Mouse (Mus musculus): ENCODE measurements at regions not wholly inside any gene's neighbourhood (a gene's known extent, or its start where the extent isn't known, plus 50 kb on each side); places are given as distances from the start of the nearest gene placed in this dataset.

- Histone ChIP-seq H3K9ac (replicated peaks) (no peak overlapping the region), H3K9me3 (ENCODE audit: low read length) (no peaks in the 10 kb centered on the region), H3K4me2 (ENCODE audit: low read depth, low read length) (no peak overlapping the region), H3K27me3 (ENCODE audit: insufficient read depth, low read length) (no peaks in the 10 kb centered on the region), H3K36me3 (replicated peaks; ENCODE audit: insufficient read depth, low read length) (no peaks in the 10 kb centered on the region), H3K27ac (ENCODE audit: low read depth) (no peak overlapping the region), H3K4me1 (ENCODE audit: insufficient read depth) (no peaks in the 10 kb centered on the region), H3K4me3 (ENCODE audit: low read depth, low read length) (no peak overlapping the region)
- ATAC-seq (no peak), DNase-seq (no peak)
- TF ChIP-seq CTCF (IDR thresholded peaks at IDR 0.05; ENCODE audit: low read depth): no peak
- TF ChIP-seq EP300 (IDR thresholded peaks at IDR 0.05; ENCODE audit: low read depth): no peak
- WGBS (ENCODE audit: insufficient replicate concordance): 61% methylated on average over 10 of the region's 10 CpGs
These were observed 179.6 kb upstream of the Tenm4 start for GRCm38 (mm10) chr7:95991250-95992032.

GRCm38 (mm10) chr7:95992033-95992516 lies 179.0 kb upstream of the Tenm4 start:
- WGBS (ENCODE audit: insufficient replicate concordance): 78% methylated on average over 3 of the region's 3 CpGs
- no peaks in the 10 kb centered on the region for H3K4me1 ChIP-seq (ENCODE audit: insufficient read depth)
- no peak overlapping the region for H3K4me3 ChIP-seq (ENCODE audit: low read depth, low read length)
- no peak for DNase-seq
- H3K27ac ChIP-seq (ENCODE audit: low read depth): no peak overlapping the region
- no peak for ATAC-seq
- H3K9ac ChIP-seq (replicated peaks): no peak overlapping the region
- H3K36me3 ChIP-seq (replicated peaks; ENCODE audit: insufficient read depth, low read length): no peaks in the 10 kb centered on the region
- TF ChIP-seq CTCF (IDR thresholded peaks at IDR 0.05; ENCODE audit: low read depth): no peak
- no peak overlapping the region for H3K4me2 ChIP-seq (ENCODE audit: low read depth, low read length)
- H3K9me3 ChIP-seq (ENCODE audit: low read length): no peaks in the 10 kb centered on the region
- no peaks in the 10 kb centered on the region for H3K27me3 ChIP-seq (ENCODE audit: insufficient read depth, low read length)

- no peak for DNase-seq
These were observed 178.5 kb upstream of the Tenm4 start for GRCm38 (mm10) chr7:95992521-95992920.

GRCm38 (mm10) chr7:95997190-95997589 lies 173.9 kb upstream of the Tenm4 start:
- WGBS (ENCODE audit: insufficient replicate concordance): 73% methylated on average over 3 of the region's 3 CpGs

More at GRCm38 (mm10) chr7:95992521-95992920, 178.5 kb upstream of the Tenm4 start:
- Histone ChIP-seq H3K9me3 (ENCODE audit: low read length) (no peaks in the 10 kb centered on the region), H3K4me1 (ENCODE audit: insufficient read depth) (no peaks in the 10 kb centered on the region), H3K36me3 (replicated peaks; ENCODE audit: insufficient read depth, low read length) (no peaks in the 10 kb centered on the region), H3K4me2 (ENCODE audit: low read depth, low read length) (no peak overlapping the region), H3K27ac (ENCODE audit: low read depth) (no peak overlapping the region), H3K9ac (replicated peaks) (no peak overlapping the region), H3K4me3 (ENCODE audit: low read depth, low read length) (no peak overlapping the region), H3K27me3 (ENCODE audit: insufficient read depth, low read length) (no peaks in the 10 kb centered on the region)
- WGBS (ENCODE audit: insufficient replicate concordance): 71% methylated on average over 3 of the region's 3 CpGs
- ATAC-seq: no peak
- TF ChIP-seq EP300 (IDR thresholded peaks at IDR 0.05; ENCODE audit: low read depth) (no peak), CTCF (IDR thresholded peaks at IDR 0.05; ENCODE audit: low read depth) (no peak)

GRCm38 (mm10) chr7:95999189-95999588 lies 171.9 kb upstream of the Tenm4 start:
- Histone ChIP-seq H3K4me1 (ENCODE audit: insufficient read depth) (no peaks in the 10 kb centered on the region), H3K27ac (ENCODE audit: low read depth) (no peak overlapping the region), H3K9me3 (ENCODE audit: low read length) (no peaks in the 10 kb centered on the region), H3K36me3 (replicated peaks; ENCODE audit: insufficient read depth, low read length) (no peaks in the 10 kb centered on the region), H3K4me2 (ENCODE audit: low read depth, low read length) (no peak overlapping the region), H3K4me3 (ENCODE audit: low read depth, low read length) (no peak overlapping the region), H3K27me3 (ENCODE audit: insufficient read depth, low read length) (no peaks in the 10 kb centered on the region), H3K9ac (replicated peaks) (no peak overlapping the region)
- DNase-seq: no peak
- TF ChIP-seq CTCF (IDR thresholded peaks at IDR 0.05; ENCODE audit: low read depth): no peak
- 68% methylated on average over 4 of the region's 4 CpGs for WGBS (ENCODE audit: insufficient replicate concordance)
- no peak for ATAC-seq

More at GRCm38 (mm10) chr7:95997190-95997589, 173.9 kb upstream of the Tenm4 start:
- no peak overlapping the region for H3K4me2 ChIP-seq (ENCODE audit: low read depth, low read length)
- DNase-seq (no peak), ATAC-seq (no peak)
- no peaks in the 10 kb centered on the region for H3K9me3 ChIP-seq (ENCODE audit: low read length)
- H3K27me3 ChIP-seq (ENCODE audit: insufficient read depth, low read length): no peaks in the 10 kb centered on the region
- no peaks in the 10 kb centered on the region for H3K36me3 ChIP-seq (replicated peaks; ENCODE audit: insufficient read depth, low read length)
- no peak overlapping the region for H3K9ac ChIP-seq (replicated peaks)
- no peaks in the 10 kb centered on the region for H3K4me1 ChIP-seq (ENCODE audit: insufficient read depth)
- H3K27ac ChIP-seq (ENCODE audit: low read depth): no peak overlapping the region
- TF ChIP-seq EP300 (IDR thresholded peaks at IDR 0.05; ENCODE audit: low read depth) (no peak), CTCF (IDR thresholded peaks at IDR 0.05; ENCODE audit: low read depth) (no peak)
- no peak overlapping the region for H3K4me3 ChIP-seq (ENCODE audit: low read depth, low read length)

GRCm38 (mm10) chr7:96002401-96002800 lies 168.6 kb upstream of the Tenm4 start:
- TF ChIP-seq CTCF (IDR thresholded peaks at IDR 0.05; ENCODE audit: low read depth) (no peak), EP300 (IDR thresholded peaks at IDR 0.05; ENCODE audit: low read depth) (no peak)
- Histone ChIP-seq H3K36me3 (replicated peaks; ENCODE audit: insufficient read depth, low read length) (no peaks in the 10 kb centered on the region), H3K9ac (replicated peaks) (no peak overlapping the region), H3K27me3 (ENCODE audit: insufficient read depth, low read length) (no peaks in the 10 kb centered on the region), H3K4me1 (ENCODE audit: insufficient read depth) (no peaks in the 10 kb centered on the region), H3K9me3 (ENCODE audit: low read length) (no peaks in the 10 kb centered on the region), H3K4me2 (ENCODE audit: low read depth, low read length) (no peak overlapping the region), H3K4me3 (ENCODE audit: low read depth, low read length) (no peak overlapping the region), H3K27ac (ENCODE audit: low read depth) (no peak overlapping the region)
- ATAC-seq (no peak), DNase-seq (no peak)
- WGBS (ENCODE audit: insufficient replicate concordance): 61% methylated on average over 5 of the region's 5 CpGs
